Mouse (Mus musculus): ENCODE measurements around the gene Rbm3. TPM values are rescaled to one million over a fixed set of nuclear protein-coding genes. Genes with fewer than 3 reads are reported as not detected.

Rbm3 gene
- polyA plus RNA-seq, 1 experiment from 2014 or later = 335 TPM

DNA sequence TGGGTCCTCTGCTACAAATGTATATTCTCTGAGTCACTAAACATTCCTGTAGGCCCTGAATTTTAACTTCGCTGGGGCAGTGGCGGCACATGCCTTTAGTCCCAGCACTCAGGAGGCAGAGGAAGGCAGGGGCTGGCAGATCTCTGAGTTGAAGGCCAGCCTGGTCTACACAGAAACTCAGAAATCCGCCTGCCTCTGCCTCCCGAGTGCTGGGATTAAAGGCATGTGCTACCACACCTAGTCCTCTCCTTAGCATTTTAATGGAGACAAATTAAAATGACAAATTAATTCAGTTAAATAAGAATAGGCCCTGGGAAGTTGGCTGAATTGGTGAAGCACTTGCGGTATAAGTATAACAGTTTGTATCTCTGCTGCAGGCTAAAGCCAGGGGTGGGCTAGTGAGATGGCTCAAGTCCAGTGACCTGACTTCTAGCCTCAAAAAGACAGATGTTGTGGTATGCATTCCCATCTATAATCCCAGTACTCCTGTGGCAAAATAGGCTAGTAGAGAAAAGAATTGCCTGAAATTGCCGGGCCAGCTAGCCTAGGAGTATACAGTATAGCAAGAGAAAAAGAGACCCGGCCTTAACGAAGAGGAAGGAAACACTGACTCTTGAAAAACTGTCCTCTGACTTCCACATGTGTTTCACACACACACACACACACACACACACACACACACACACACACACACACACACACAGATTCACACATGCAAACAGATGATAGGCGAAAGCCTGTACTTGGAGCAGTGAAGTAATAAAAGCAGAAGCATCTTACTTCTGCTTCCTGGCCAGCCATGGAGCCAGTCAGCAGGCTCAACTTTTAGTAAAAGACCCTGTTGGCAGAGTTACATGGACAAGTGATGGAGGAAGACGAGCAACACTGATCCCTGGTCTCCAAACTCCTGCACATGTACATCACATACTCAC, 22.3 kb upstream of the Rbm3 start:
- H3K4me1 ChIP-seq = no peaks in the 10 kb centered on the region
- H3K4me3 ChIP-seq = no peak overlapping the region
- no peak overlapping the region for H3K4me2 ChIP-seq
- no peak overlapping the region for H3K27ac ChIP-seq (replicated peaks)
- WGBS = 84% methylated on average over 9 of the region's 10 CpGs
- ATAC-seq (ENCODE audit: extremely low read depth, insufficient number of reproducible peaks, low FRiP score, low TSS enrichment) = no peak
- peaks cover 42% of the 10 kb centered on the region for H3K36me3 ChIP-seq
- H3K9ac ChIP-seq = no peak overlapping the region
- no peaks in the 10 kb centered on the region for H3K27me3 ChIP-seq (replicated peaks)
- no peaks in the 10 kb centered on the region for H3K9me3 ChIP-seq

DNA sequence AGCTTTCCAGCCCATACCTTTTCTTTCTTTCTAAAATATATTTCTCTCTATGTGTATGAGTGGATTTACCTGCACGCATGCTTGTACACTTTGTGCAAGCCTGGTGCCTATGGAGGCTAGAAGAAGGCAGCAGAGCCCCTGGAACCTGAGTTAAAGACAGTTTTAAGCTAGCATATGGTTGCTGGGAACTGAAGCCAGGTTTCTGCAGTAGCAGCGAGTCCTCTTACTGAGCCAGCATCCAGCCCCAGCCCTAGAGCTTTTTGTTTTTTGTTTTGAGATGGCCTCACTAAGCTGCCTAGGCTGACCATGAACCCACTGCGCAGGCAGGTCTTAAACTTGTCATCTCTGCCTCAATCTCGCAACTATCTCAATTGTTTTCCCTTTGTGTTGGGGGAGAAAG, 18.8 kb upstream of the Rbm3 start:
- no peaks in the 10 kb centered on the region; the same call in 1 of the 2 replicates for H3K4me1 ChIP-seq
- 87% methylated on average over 4 of the region's 4 CpGs for WGBS
- no peaks in the 10 kb centered on the region for H3K9me3 ChIP-seq
- no peak for ATAC-seq (ENCODE audit: extremely low read depth, insufficient number of reproducible peaks, low FRiP score, low TSS enrichment)
- H3K27ac ChIP-seq (replicated peaks) = no peak overlapping the region
- no peak overlapping the region for H3K4me3 ChIP-seq
- H3K9ac ChIP-seq = no peak overlapping the region
- no peaks in the 10 kb centered on the region for H3K27me3 ChIP-seq (replicated peaks)
- no peak overlapping the region for H3K4me2 ChIP-seq
- H3K36me3 ChIP-seq = peaks cover 27% of the 10 kb centered on the region

DNA sequence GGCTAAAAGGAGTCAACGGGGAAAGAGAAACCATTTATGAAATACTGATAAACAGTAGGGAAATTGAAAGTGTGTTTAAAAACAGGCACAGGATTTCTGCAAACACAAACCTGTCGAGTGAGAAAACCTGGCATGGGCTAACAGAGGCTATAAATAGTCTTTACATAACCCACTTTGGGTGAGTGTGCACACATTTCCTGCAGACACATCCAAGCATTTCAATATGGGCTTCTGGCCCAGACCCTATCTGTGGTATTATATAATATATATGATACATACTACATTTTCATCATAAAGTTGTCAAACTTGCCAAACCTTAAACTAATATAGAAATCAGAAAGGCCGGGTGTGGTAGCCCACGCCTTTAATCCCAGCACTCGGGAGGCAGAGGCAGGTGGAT, 17.4 kb upstream of the Rbm3 start:
- Histone ChIP-seq H3K4me3 (no peak overlapping the region), H3K9ac (0 out of 2 replicates have a peak overlapping the region, but pooled peaks have one; percentile 40), H3K9me3 (no peaks in the 10 kb centered on the region), H3K27ac (replicated peaks) (peak overlapping the region; percentile 36), H3K36me3 (peaks cover 29% of the 10 kb centered on the region), H3K27me3 (replicated peaks) (no peaks in the 10 kb centered on the region), H3K4me2 (no peak overlapping the region), H3K4me1 (no peaks in the 10 kb centered on the region; the same call in 1 of the 2 replicates)
- ATAC-seq (ENCODE audit: extremely low read depth, insufficient number of reproducible peaks, low FRiP score, low TSS enrichment) = no peak
- 68% methylated on average over 5 of the region's 5 CpGs for WGBS

DNA sequence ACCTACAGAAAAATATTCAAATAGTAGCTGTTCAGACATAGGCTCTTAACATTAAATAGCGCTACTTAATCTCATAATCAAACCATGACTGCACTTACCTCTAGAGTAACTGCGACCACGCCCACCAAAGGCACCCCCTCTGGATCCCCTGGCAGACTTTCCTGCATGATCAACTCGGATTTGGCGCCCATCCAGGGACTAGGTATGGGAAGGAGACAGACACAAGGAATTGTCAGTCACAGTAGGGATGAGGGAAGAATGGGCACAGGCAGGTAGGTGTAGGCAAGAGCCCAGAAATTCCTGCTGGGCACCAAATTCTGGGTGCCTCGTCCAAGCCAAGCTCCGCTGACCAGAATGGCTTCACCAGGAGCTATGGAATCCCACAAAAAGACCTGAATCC, 1.9 kb downstream of the Rbm3 start:
- no peaks in the 10 kb centered on the region for H3K9me3 ChIP-seq
- no peak overlapping the region for H3K27ac ChIP-seq (replicated peaks)
- no peaks in the 10 kb centered on the region for H3K27me3 ChIP-seq (replicated peaks)
- no peak for ATAC-seq (ENCODE audit: extremely low read depth, insufficient number of reproducible peaks, low FRiP score, low TSS enrichment)
- peaks cover 13% of the 10 kb centered on the region for H3K4me1 ChIP-seq
- H3K4me2 ChIP-seq = peak overlapping the region; percentile 78
- 75% methylated on average over 7 of the region's 7 CpGs for WGBS
- peak overlapping the region; percentile 93 for H3K9ac ChIP-seq
- H3K4me3 ChIP-seq = peak overlapping the region; percentile 70
- H3K36me3 ChIP-seq = peaks cover 53% of the 10 kb centered on the region

DNA sequence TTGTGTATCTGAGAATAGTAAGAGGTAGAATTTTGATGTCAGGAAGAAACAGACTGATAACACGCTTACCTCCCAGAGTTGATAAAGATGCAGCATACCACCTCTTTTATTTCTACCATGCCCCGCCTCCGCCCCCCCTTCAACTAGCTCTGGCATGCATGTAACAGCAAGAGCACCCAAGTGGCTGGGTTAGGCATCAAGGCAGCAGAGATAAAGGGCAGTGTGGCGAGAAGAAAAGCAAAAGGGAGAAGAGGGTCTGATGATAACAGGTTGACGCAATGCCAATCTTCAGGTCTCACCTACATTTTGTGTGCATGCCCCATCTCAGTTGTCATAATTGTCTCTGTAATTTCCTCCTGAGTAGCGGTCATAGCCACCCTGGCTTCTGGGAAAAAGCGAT, 2.7 kb downstream of the Rbm3 start:
- Histone ChIP-seq H3K27ac (replicated peaks) (no peak overlapping the region), H3K4me2 (peak overlapping the region; percentile 78; the same call in 1 of the 2 replicates), H3K9me3 (no peaks in the 10 kb centered on the region), H3K4me3 (no peak overlapping the region), H3K27me3 (replicated peaks) (no peaks in the 10 kb centered on the region), H3K9ac (no peak overlapping the region), H3K36me3 (peaks cover 60% of the 10 kb centered on the region), H3K4me1 (peaks cover 13% of the 10 kb centered on the region)
- 62% methylated on average over 7 of the region's 7 CpGs for WGBS
- no peak for ATAC-seq (ENCODE audit: extremely low read depth, insufficient number of reproducible peaks, low FRiP score, low TSS enrichment)

DNA sequence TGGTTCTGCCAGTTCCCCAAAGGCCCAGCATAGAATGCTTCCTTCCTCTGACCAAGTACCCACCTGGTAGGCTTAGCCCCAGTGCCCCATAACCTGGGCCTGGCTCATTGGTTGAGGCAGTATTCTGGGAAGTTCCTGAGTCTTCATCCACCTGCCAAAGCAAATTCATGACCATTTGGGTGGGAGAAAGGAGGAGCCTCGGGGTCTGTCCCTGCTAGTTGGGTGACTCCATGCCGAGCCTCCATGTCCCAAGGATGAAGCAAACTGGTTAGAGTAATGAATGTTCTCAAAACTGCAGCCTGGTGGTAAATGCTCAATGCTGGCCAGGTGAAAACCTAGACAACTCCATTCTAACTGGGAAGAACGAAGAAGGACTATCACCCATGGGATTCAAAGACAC, 4.6 kb downstream of the Rbm3 start:
- Histone ChIP-seq H3K27ac (replicated peaks) (no peak overlapping the region), H3K9ac (no peak overlapping the region), H3K27me3 (replicated peaks) (no peaks in the 10 kb centered on the region), H3K4me2 (no peak overlapping the region), H3K4me3 (no peak overlapping the region), H3K36me3 (peaks cover 70% of the 10 kb centered on the region), H3K4me1 (peaks cover 13% of the 10 kb centered on the region), H3K9me3 (no peaks in the 10 kb centered on the region)
- ATAC-seq (ENCODE audit: extremely low read depth, insufficient number of reproducible peaks, low FRiP score, low TSS enrichment) = no peak
- 73% methylated on average over 3 of the region's 3 CpGs for WGBS

DNA sequence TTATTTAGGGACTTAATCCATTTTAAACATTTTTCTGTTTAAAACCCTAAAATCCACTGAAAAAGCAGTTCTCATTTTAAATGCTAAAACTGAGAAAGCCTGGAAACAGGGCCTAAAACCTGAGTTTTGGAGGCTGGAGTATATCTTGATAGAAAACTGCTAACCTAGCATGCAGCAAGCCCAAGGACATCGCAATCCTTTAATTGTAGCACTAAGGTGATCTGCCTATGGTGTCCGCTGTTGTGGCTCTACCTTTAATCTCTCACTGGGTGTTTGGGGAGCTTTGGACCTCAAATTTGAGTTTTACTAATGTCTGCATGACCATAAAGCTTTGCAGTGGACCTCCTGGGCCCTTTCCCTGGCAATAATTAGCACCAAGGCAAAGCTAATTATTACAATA, 5.2 kb downstream of the Rbm3 start:
- no peak overlapping the region for H3K27ac ChIP-seq (replicated peaks)
- H3K4me2 ChIP-seq = no peak overlapping the region
- no peak overlapping the region for H3K4me3 ChIP-seq
- whole genome bisulfite sequencing = 89% methylated on average over 2 of the region's 2 CpGs
- ATAC-seq (ENCODE audit: extremely low read depth, insufficient number of reproducible peaks, low FRiP score, low TSS enrichment) = no peak
- peaks cover 13% of the 10 kb centered on the region for H3K4me1 ChIP-seq
- H3K27me3 ChIP-seq (replicated peaks) = no peaks in the 10 kb centered on the region
- H3K9me3 ChIP-seq = no peaks in the 10 kb centered on the region
- H3K36me3 ChIP-seq = peaks cover 70% of the 10 kb centered on the region
- no peak overlapping the region for H3K9ac ChIP-seq

DNA sequence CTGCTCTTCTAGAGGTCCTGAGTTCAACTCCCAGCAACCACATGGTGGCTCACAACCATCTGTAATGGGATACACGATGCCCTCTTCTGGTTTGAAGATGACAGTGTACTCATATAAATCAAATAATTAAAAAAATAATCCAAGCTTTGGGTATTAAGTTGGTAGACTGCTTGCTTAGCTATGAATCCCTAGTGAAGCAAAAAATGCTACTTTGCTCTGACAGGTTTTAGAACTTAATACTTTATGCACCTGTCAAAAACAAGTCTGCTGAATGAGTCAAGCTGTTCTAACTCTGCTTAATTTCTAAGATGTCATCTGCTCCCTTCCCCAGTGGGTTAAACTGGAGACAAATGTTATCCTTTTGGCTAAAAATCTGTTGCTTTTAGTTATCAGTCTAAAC, 6.2 kb downstream of the Rbm3 start:
- ATAC-seq (ENCODE audit: extremely low read depth, insufficient number of reproducible peaks, low FRiP score, low TSS enrichment) = no peak
- Histone ChIP-seq H3K27me3 (replicated peaks) (no peaks in the 10 kb centered on the region), H3K4me1 (peaks cover 13% of the 10 kb centered on the region), H3K36me3 (peaks cover 68% of the 10 kb centered on the region), H3K9me3 (no peaks in the 10 kb centered on the region), H3K9ac (no peak overlapping the region), H3K4me2 (no peak overlapping the region), H3K27ac (replicated peaks) (no peak overlapping the region), H3K4me3 (no peak overlapping the region)
- WGBS = 48% methylated on average over 1 of the region's 1 CpGs

DNA sequence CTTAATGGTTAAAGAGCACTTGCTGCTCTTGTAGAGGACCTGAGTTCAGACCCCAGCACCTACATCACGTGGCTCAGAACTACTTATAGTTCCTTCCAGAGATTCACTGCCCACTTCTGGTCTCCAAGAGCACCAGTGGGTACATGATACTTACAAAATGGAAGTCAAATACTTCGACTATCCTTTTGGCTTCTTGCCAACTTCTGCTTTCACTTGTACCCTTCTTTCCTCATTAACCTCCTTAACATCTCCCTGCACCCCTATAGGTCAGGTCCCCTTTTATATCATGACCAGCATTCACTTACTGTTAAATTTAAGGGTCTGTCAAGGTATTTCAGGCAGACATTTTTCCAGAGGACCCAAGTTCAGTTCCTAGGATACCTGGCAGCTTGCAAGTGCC, 9.8 kb downstream of the Rbm3 start:
- H3K4me2 ChIP-seq = no peak overlapping the region
- H3K36me3 ChIP-seq = peaks cover 42% of the 10 kb centered on the region
- no peaks in the 10 kb centered on the region for H3K9me3 ChIP-seq
- no peaks in the 10 kb centered on the region for H3K27me3 ChIP-seq (replicated peaks)
- ATAC-seq (ENCODE audit: extremely low read depth, insufficient number of reproducible peaks, low FRiP score, low TSS enrichment) = no peak
- peaks cover 7% of the 10 kb centered on the region; the same call in 1 of the 2 replicates for H3K4me1 ChIP-seq
- no peak overlapping the region for H3K4me3 ChIP-seq
- H3K9ac ChIP-seq = no peak overlapping the region
- H3K27ac ChIP-seq (replicated peaks) = no peak overlapping the region
- 49% methylated on average over 2 of the region's 2 CpGs for WGBS

DNA sequence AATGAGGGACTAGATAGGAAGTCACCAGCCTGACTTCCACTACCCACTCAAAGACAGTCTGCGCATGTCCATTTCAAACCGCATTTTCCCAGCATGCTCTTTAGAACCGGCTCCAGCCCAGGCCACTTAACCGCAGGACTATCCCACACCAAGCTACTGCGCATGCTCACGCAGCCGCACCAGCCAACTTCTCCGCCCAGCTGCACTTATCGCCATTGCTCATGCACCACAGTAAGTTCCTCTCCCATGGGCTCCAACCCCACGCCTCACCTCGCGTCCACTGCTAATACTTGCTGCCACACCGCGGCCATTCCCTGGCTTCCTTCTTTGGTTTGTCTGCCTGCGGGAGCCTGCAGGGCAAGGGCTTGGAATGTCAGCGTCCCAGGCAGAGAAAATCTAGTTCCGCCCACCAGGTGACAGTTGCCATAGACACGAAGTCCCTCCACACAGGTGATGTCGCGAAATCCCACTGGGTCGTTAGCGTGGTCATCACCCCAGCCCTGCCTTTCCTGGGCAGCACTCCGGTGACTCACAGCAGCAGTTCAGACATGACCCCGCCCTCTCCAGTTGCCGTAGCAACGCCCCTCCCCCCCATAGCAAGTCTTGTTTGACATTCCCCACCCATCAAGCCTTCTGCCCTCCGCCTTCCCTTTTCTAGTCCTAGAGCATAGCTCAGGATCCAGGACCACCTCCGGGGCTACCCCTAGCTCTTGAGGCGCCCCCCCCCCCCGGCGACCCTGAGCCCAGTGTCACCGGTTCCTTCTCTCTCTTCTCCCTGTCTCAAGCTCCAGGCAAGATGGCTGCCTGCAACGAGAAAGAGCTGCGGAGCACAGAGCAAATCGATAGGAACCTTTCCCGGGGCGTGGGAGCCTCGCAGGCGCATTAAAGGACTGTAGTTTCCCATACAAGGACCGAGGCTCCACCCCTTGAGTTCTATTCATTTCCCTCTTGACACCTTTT, 13.4 kb downstream of the Rbm3 start, which contains the start of gene Wdr13:
TSS of gene Wdr13 (minus strand) at position 876 of the 960 bp plus-strand sequence.
- peak; percentile 90 for ATAC-seq (ENCODE audit: extremely low read depth, insufficient number of reproducible peaks, low FRiP score, low TSS enrichment)
- H3K27ac ChIP-seq (replicated peaks) = peak within 1 kb of the TSS; percentile 98
- H3K4me3 ChIP-seq = peak within 1 kb of the TSS; percentile 64
- H3K9ac ChIP-seq = peak within 1 kb of the TSS; percentile 81
- H3K4me1 ChIP-seq = peaks cover 7% of the 10 kb centered on the region; the same call in 1 of the 2 replicates
- WGBS = 5% methylated on average over 40 of the region's 40 CpGs
- no peaks in the 10 kb centered on the region for H3K9me3 ChIP-seq
- no peaks in the 10 kb centered on the region for H3K27me3 ChIP-seq (replicated peaks)
- peaks cover 36% of the 10 kb centered on the region for H3K36me3 ChIP-seq
- H3K4me2 ChIP-seq = peak within 1 kb of the TSS; percentile 69

DNA sequence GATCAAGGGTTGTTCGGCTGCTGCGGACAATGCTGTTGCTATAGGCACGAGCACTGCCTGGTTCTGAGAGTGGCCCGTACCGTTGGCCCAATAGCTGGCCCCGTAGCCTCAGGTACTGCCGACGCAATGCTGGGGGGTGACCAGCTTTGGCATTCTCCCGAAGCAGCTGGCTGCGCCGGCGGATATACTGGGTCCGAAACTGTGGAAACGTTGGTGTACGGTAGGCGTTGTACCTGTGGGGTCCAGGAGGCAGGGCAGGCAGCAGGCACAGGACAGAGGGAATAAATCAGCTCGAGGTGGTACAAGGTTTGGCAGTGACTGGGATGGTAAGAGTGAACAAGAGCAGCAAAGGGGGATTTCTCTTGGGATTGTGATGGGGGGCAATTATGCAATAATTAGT, 14.3 kb downstream of the Rbm3 start:
- peak overlapping the region; percentile 98 for H3K27ac ChIP-seq (replicated peaks)
- peak overlapping the region; percentile 69 for H3K4me2 ChIP-seq
- peaks cover 40% of the 10 kb centered on the region for H3K36me3 ChIP-seq
- peak overlapping the region; percentile 64 for H3K4me3 ChIP-seq
- H3K27me3 ChIP-seq (replicated peaks) = no peaks in the 10 kb centered on the region
- ATAC-seq (ENCODE audit: extremely low read depth, insufficient number of reproducible peaks, low FRiP score, low TSS enrichment) = no peak
- WGBS = 85% methylated on average over 17 of the region's 17 CpGs
- H3K9ac ChIP-seq = peak overlapping the region; percentile 81; the same call in 1 of the 2 replicates
- no peaks in the 10 kb centered on the region for H3K9me3 ChIP-seq
- H3K4me1 ChIP-seq = peaks cover 7% of the 10 kb centered on the region; the same call in 1 of the 2 replicates

Data from heart, embryonic 13.5 days (tissue).